Mouse (Mus musculus) retina, postnatal 7 days (tissue): Measurements from ENCODE around the gene Ube2d1.

Source experiments
- DNase-seq: peaks from one replicate; pipeline ENCODE4 v3.0.0-alpha.2; 2012; ENCODE audit warnings: low read depth, low spot score

Gene Ube2d1

DNA sequence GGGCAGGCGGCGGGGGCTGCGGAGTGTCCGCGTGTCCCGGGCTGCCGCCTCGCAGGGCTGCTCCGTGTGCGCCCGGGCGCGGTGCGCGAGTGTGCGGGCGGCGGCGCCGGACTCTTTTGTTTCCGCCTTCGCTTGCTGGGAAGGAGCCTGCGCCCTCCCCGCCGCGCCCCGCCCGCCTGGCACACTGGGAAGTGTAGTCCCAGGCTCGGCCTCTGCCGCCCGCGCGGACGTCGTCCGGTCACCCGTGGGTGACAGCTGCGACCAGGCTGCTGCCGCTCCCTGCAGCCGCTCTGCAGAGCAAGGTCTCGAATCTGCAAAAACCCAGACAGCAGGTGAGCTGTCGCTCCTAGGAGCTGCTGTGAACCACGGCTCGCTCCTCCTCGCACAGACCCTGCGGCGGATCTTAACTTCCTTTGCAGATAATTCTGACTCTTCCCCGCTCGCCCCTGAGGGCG is at the start of gene Ube2d1:
Gene Ube2d1 (minus strand): TSS at position 137 of the 455 bp plus-strand sequence.
- peak; percentile 69 for DNase-seq

- DNase-seq: no peak
Observed at GRCm38 (mm10) chr10:71332859-71333258, 47.8 kb upstream of the Ube2d1 start.

GRCm38 (mm10) chr10:71332376-71332775 is 47.3 kb upstream of the Ube2d1 start:
- DNase-seq: no peak

DNA sequence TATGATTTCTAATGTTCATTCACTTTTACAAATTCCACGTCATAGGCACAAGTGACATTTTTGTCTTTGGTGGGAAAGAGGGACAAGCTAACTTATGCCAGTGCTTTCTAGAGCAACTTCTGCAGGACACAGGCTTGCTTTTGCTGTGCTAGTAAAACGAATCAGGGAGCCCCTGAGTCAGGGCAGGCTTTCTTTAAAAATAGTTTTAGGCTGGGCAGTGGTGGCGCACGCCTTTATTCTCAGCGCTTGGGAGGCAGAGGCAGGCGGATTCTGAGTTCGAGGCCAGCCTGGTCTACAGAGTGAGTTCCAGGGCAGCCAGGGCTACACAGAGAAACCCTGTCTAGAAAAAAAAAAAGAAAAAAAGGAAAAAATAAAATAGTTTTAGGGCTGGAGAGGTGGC is 46.8 kb upstream of the Ube2d1 start:
- DNase-seq: no peak

DNA sequence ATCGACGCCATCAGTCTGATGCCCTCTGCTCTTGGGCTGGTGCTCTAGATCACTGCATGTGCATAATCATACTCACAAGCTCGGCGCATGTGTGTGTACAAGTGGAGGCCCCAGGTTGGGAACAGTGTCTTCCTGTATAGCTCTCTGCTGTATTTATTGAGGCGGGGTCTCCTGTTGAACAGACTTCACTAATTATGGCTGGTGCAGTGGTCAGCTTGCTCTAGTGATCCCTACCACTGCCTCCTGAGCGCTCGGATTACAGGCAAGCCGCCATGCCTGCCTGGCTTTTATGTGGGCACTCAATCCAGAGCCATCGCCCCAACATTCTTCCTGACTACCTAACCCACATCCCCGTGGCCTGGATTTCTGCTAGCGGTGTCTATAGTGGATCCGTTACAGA is 45.0 kb upstream of the Ube2d1 start:
- no peak for DNase-seq

GRCm38 (mm10) chr10:71329295-71329694 is 44.2 kb upstream of the Ube2d1 start:
- no peak for DNase-seq

- DNase-seq: no peak
Observed at GRCm38 (mm10) chr10:71328870-71329269, 43.8 kb upstream of the Ube2d1 start.

GRCm38 (mm10) chr10:71328382-71328781 is 43.3 kb upstream of the Ube2d1 start:
- DNase-seq: no peak

- DNase-seq: no peak
Observed at GRCm38 (mm10) chr10:71327386-71327785, 42.3 kb upstream of the Ube2d1 start.

DNA sequence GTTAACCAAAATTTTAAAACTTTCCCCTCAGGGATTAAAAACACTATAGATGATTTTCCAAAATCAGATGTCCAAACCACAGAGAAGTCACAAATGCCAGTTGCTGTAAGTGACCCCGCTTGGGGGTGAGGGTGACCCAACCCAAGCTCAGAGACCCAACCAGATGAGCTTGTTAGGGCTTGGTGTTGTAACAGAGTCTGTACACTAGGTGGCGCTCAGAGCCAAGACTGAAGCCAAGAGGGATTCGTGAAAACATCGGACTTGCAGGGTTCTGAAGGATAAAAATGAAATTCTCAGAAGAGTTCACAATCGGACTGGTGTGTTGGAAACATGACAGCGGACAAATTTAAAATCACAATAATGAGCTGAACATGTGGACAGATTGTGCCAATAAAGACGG is 41.7 kb upstream of the Ube2d1 start:
- peak; percentile 64 for DNase-seq

DNA sequence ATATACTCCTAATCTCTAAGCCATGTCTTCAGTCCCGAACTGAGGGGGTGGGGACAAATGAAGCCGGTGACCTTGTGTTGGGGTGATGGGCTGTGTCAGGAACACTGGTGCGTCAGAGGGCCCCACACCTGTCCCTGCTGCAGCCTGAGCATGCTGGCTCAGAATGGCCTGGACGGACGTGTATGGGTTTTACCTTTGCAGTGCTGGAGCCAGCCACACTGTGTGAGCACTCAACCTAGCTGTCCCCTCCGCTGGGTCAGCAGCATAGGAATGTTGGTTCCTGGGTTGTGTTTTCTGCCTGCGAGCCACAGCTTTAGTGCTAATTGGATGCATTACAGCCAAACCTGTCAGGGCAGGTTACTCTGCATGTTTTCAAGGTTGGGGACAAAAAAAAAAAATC is 41.1 kb upstream of the Ube2d1 start:
- DNase-seq: no peak

DNA sequence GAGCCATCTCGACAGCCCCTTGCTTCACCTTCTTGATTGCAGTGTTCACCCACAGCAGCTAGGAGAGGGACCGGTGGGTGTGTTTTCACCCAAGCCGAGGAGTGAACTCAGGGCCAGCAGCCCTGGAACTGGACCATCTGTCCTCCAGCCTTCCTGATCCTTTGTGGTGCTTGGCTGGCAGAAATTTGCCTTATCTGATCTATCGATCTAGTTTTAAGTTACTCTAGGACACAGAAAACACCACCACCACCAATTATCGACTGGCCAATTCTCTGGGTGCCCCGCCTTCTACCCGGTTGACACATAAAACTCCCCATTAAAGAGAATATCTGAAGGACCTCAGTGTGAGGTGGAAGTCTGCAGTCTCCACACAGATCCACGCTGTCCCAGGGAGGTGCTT is 38.6 kb upstream of the Ube2d1 start:
- no peak for DNase-seq

DNA sequence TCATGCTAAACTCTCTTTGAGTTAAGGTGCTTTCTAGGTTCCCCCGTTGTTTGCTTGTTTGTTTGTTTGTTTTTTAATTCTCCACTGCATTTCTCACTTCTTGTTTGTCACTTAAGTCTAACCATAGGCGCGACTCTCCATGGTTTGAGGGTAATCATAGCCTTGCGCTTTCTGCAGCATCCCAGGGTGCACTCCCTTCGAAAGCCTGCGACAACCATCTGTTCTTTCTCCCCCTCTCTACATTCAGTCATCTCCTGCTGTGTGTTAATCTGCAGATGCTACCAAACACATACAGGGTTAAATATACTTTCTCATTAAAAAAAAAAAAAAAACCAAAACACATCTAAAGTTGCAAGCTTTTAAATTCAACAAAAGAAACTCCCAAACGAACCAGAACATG is 31.4 kb upstream of the Ube2d1 start:
- no peak for DNase-seq

DNA sequence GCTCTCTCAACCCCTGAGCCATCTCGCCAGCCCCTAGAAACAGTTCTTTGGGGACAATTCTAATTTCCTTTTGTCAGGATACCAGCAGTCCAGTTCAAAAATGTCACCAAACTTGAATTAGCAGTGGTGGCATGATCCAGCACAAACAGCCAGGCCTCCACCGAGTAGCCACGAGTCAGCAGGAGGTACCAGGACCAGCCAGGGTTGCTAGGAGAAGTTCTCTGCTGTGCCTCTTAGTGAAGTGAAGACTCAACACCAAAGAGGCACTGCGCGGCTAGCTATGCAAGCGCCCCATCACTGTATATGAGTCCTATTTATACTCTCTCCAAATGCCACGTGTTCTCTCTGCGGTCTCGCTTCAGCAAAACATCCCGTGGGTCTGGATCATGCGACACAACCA is 31.0 kb upstream of the Ube2d1 start:
- DNase-seq: no peak

DNA sequence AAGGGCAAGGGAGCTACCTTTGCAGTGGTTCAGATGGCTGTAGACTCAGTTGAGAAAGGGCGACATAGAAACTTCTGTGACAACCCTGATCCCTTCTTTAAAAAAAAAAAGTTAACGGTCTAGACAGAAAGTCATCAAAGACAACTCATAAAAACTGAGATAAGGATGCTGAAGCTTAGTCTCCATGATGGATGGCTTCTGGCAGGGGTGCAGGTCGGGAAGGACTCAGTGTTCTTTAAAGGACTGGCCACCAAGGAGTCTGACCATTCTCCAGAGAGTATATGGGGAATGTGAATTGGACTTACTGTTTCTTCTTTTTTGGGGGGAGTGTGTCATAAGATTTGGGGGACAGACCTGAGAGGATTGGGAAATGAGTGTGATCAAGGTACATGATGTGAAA is 29.5 kb upstream of the Ube2d1 start:
- DNase-seq: no peak

GRCm38 (mm10) chr10:71310288-71310687 is 25.2 kb upstream of the Ube2d1 start:
- DNase-seq: no peak

GRCm38 (mm10) chr10:71308199-71308598 is 23.1 kb upstream of the Ube2d1 start:
- no peak for DNase-seq

GRCm38 (mm10) chr10:71306759-71307158 is 21.7 kb upstream of the Ube2d1 start:
- DNase-seq: no peak

GRCm38 (mm10) chr10:71306190-71306589 is 21.1 kb upstream of the Ube2d1 start:
- DNase-seq: no peak

- no peak for DNase-seq
Observed at GRCm38 (mm10) chr10:71302490-71302889, 17.4 kb upstream of the Ube2d1 start.

DNA sequence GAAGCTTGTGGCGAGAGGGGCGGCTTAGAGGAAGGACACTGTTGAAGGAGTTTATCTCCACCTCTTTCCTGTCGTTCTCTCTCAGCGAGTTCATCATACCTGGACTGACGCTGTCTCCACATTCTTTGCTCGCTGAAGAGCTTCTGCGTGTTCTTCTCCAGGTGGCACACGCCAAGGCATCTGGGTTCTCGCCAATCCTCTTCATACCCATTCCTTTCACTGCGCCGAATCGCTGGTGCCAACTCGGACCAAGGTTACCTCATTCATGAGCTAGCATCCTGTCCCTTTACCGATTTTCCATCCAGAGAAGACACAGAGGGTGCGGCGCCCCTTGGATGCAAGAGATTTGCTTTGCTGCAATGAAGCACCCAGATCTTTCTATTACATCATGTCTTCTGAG is 15.1 kb upstream of the Ube2d1 start:
- no peak for DNase-seq

GRCm38 (mm10) chr10:71293245-71293644 is 8.2 kb upstream of the Ube2d1 start:
- DNase-seq: no peak

DNA sequence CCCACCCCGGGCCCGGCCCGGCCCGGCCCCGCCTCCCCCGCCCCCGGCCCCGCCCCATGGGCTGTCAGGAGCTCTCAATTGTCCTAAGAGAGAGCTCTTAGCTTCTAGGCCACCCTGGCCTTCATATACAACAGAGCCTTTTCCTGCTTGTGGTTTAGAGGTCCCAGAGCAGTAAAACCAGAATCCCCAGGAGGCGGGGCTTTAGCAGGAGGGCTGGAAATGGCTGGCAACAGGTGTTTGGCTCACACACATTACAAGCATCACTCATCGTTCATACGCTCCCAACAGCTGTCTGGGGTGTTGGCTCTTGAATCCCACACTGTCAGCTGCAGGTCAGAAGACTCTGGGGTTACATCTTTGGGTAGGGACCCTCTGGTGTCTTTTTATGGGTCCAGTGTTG is 7.2 kb upstream of the Ube2d1 start:
- DNase-seq: no peak

DNA sequence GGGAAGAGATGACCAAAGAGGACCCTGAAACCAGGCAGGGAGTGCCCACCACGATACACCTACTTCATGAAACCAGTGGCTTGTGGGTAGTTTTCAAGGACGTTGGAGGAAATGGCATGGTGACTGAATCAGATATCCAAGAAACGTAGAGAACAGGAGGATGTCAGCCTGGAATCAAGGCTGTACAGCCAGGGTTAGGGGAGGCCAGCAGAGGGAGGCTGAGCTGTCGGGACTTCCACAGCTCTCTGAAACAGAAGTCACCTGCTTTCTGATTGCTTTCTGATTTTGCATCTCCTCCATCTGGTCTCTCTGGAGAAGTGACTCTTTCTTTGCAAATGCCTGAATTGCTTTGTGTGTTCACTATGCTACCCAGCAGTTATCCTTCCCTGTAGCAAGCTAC is 6.7 kb upstream of the Ube2d1 start:
- no peak for DNase-seq
